Comparison of ENCODE assay signal across 9 mouse cellular contexts in genomic region chr17:31535871-31536629, GRCm38 (mm10). TPM values are rescaled to one million over a fixed set of nuclear protein-coding genes. Genes with fewer than 3 reads are reported as not detected.
DNase-seq lines count a peak whose midpoint lies in the region; ATAC-seq and TF ChIP-seq lines count a peak whose summit lies in the region.
"Had no signal": no experiment of that assay in that cellular context is flagged by ENCODE, and none has a peak within 500 bp of the region (broad histone marks: within the 10 kb centered on the region; RNA-seq: fewer than 3 reads in every experiment).

No protein-coding gene starts in this region.

- no peak for TF ChIP-seq CTCF in liver, adult 2 months (IDR thresholded peaks at IDR 0.05; ENCODE audit: low read depth, low read length)
- TF ChIP-seq CTCF in layer of hippocampus, adult 2 months (conservative IDR thresholded peaks at IDR 0.05), result no peak

- peaks cover 3% of the 10 kb centered on the region; the same call in 1 of the 2 replicates for H3K4me1 ChIP-seq in liver, adult 2 months (ENCODE audit: control insufficient read depth, insufficient read depth, low read length)
- H3K4me1 ChIP-seq in liver, embryonic 11.5 days (replicated peaks; ENCODE audit: control insufficient read depth, insufficient read depth, low read length), result no peaks in the 10 kb centered on the region

- intact Hi-C loops in heart, postnatal 36 days (cut with DNase I), result loop anchor here (2.0 kb wide), 1 partner anchor 21 kb away; no protein-coding TSS in a partner anchor

- no peak for TF ChIP-seq POLR2A in liver, adult 2 months (IDR thresholded peaks at IDR 0.05; ENCODE audit: extremely low read depth, insufficient read depth, low read length)

- H3K9ac ChIP-seq in liver, adult 2 months (ENCODE audit: low read depth, low read length), result no peak overlapping the region
- no peak overlapping the region for H3K9ac ChIP-seq in liver, embryonic 11.5 days (ENCODE audit: low read depth, low read length)

- DNase-seq in liver, adult 2 months (ENCODE audit: extremely low read depth, low read depth, low spot score), result peak; percentile 23
- DNase-seq in liver, embryonic 11.5 days (ENCODE audit: low spot score), result no peak
- peak; percentile 65 to 68 for DNase-seq in frontal cortex, postnatal 10 days (ENCODE audit: low spot score in 2 of 2)
- DNase-seq in heart, postnatal 36 days, result peak; percentile 63 to 68
- peak; percentile 81 to 83 for DNase-seq in layer of hippocampus, adult 2 months (ENCODE audit: low spot score in 2 of 2)
- DNase-seq in lung, postnatal 25 days (ENCODE audit: low spot score), result peak; percentile 73
- DNase-seq in right cerebral cortex, postnatal 4 days, result peak; percentile 68

- no peaks in the 10 kb centered on the region for H3K9me3 ChIP-seq in liver, embryonic 11.5 days (ENCODE audit: control insufficient read depth, low read length)
- H3K9me3 ChIP-seq: G1E had no signal

- H3K27ac ChIP-seq in liver, adult 2 months (replicated peaks; ENCODE audit: insufficient read depth, low read depth, low read length), result no peak overlapping the region
- H3K27ac ChIP-seq in liver, embryonic 11.5 days (ENCODE audit: low read depth, low read length), result no peak overlapping the region
- peak overlapping the region; percentile 88 for H3K27ac ChIP-seq in layer of hippocampus, adult 2 months

- WGBS in liver, adult 2 months, result 36% methylated on average over 8 of the region's 8 CpGs
- 41% methylated on average over 8 of the region's 8 CpGs for WGBS in liver, embryonic 11.5 days

- H3K4me3 ChIP-seq in liver, adult 2 months (ENCODE audit: insufficient read depth, low read depth, low read length), result no peak overlapping the region
- H3K4me3 ChIP-seq in liver, embryonic 11.5 days (ENCODE audit: low read depth, low read length), result no peak overlapping the region
- no peak overlapping the region for H3K4me3 ChIP-seq in layer of hippocampus, adult 2 months

- H3K36me3 ChIP-seq in liver, adult 2 months (ENCODE audit: control insufficient read depth, insufficient read depth, low read length), result peaks cover 7% of the 10 kb centered on the region
- peaks cover 7% of the 10 kb centered on the region for H3K36me3 ChIP-seq in liver, embryonic 11.5 days (ENCODE audit: control insufficient read depth, insufficient read depth, low read length)

- ATAC-seq in liver, embryonic 11.5 days (replicated peaks; ENCODE audit: low FRiP score), result no peak
- no peak for ATAC-seq in granulocyte monocyte progenitor cell, adult 5-6 weeks (replicated peaks; ENCODE audit: poor library complexity, severe bottlenecking)

- no peaks in the 10 kb centered on the region for H3K27me3 ChIP-seq in liver, adult 2 months (ENCODE audit: control insufficient read depth, insufficient read depth, low read length)
- H3K27me3 ChIP-seq in liver, embryonic 11.5 days (replicated peaks; ENCODE audit: control insufficient read depth, insufficient read depth, low read length), result no peaks in the 10 kb centered on the region

- no peaks in the 10 kb centered on the region for H3K79me2 ChIP-seq in liver, adult 2 months (ENCODE audit: control insufficient read depth, insufficient read depth, low read length)

- H3K4me2 ChIP-seq in liver, embryonic 11.5 days, result no peak overlapping the region

RNA-seq across cellular contexts. Expression of gene Ndufv3, which starts 16.1 kb away (rescaled TPM):
- total RNA-seq in liver, adult 2 months (2014; rRNA removed), result 243 and 269 TPM in 2 replicates
- 152 and 181 TPM in 2 replicates for polyA plus RNA-seq in liver, adult 2 months (2012; rRNA removed)
- polyA plus RNA-seq in liver, embryonic 11.5 days (2014; fragmentation: Nextera tagmentation; extraction: Ambion mirVana), result 331 and 352 TPM in 2 replicates
- 1,000 to 10,000 TPM; 1,294 to 1,573 TPM for total RNA-seq in heart, postnatal 36 days (2021)
- 100 to 1,000 TPM; 257 to 258 TPM for total RNA-seq in layer of hippocampus, adult 2 months (2021)
- total RNA-seq in granulocyte monocyte progenitor cell, adult 5-6 weeks (2014; fragmentation: Nextera tagmentation), result 195 and 260 TPM in 2 replicates
- 207 and 212 TPM in 2 replicates for total RNA-seq in granulocyte monocyte progenitor cell, adult 5-6 weeks (2017)

RNA-seq across cellular contexts. Expression of gene Wdr4, which starts 16.3 kb away (rescaled TPM):
- total RNA-seq in liver, adult 2 months (2014; rRNA removed), result 12.9 and 13.6 TPM in 2 replicates
- polyA plus RNA-seq in liver, adult 2 months (2012; rRNA removed), result 19.0 and 27.8 TPM in 2 replicates
- 65.1 and 70.4 TPM in 2 replicates for polyA plus RNA-seq in liver, embryonic 11.5 days (2014; fragmentation: Nextera tagmentation; extraction: Ambion mirVana)
- 1 to 10 TPM; 7.0 to 8.1 TPM for total RNA-seq in heart, postnatal 36 days (2021)
- total RNA-seq in layer of hippocampus, adult 2 months (2021), result 10 to 100 TPM; 25.9 to 29.9 TPM
- total RNA-seq in granulocyte monocyte progenitor cell, adult 5-6 weeks (2014; fragmentation: Nextera tagmentation), result 14.6 and 31.9 TPM in 2 replicates
- total RNA-seq in granulocyte monocyte progenitor cell, adult 5-6 weeks (2017), result 17.0 and 20.8 TPM in 2 replicates

RNA-seq across cellular contexts. Expression of gene Pknox1, which starts 28.5 kb away (rescaled TPM):
- total RNA-seq in liver, adult 2 months (2014; rRNA removed), result 10.3 and 14.0 TPM in 2 replicates
- 10.7 and 15.5 TPM in 2 replicates for polyA plus RNA-seq in liver, adult 2 months (2012; rRNA removed)
- 25.4 and 25.8 TPM in 2 replicates for polyA plus RNA-seq in liver, embryonic 11.5 days (2014; fragmentation: Nextera tagmentation; extraction: Ambion mirVana)
- total RNA-seq in heart, postnatal 36 days (2021), result 1 to 10 TPM; 9.4 to 10.0 TPM
- total RNA-seq in layer of hippocampus, adult 2 months (2021), result 10 to 100 TPM; 13.6 to 14.6 TPM
- total RNA-seq in granulocyte monocyte progenitor cell, adult 5-6 weeks (2014; fragmentation: Nextera tagmentation), result 19.0 and 32.7 TPM in 2 replicates
- total RNA-seq in granulocyte monocyte progenitor cell, adult 5-6 weeks (2017), result 21.2 and 30.7 TPM in 2 replicates
